Mouse (Mus musculus): ENCODE results near the gene Tmem161b.

Tmem161b gene

DNA sequence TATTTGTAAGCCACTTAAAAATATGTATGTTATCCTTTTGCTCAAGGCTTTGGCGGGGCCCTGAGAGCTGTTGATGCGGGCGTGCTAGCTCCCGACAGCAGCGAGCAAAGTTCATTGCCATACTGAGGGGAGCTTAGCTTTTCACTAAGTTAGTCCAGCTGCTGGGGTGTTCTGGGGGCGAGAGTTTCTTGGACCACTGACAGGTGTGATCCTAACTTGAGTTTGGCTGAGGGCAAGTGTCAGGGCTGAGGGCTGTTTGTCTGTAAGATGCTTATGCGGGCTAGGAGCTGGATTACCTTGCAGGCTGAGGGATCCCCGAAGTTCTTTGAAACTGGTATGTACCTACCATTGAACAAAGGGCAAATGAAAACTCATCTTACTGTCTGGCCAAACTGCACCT lies 123.0 kb downstream of the Tmem161b start:
- no peak for DNase-seq (ENCODE audit: low read depth in 1 of 2, low spot score in 2 of 2)
